Mouse (Mus musculus) thymus, adult 2 months (tissue): ENCODE results near the gene Pde4d. TPM values are rescaled to one million over a fixed set of nuclear protein-coding genes. Genes with fewer than 3 reads are reported as not detected.

Experiments used
- DNase-seq: peaks from one replicate; pipeline ENCODE4 v3.0.0; 2021
- H3K27ac ChIP-seq: fragments of 200-500 bp; 2 replicates; pipeline ENCODE4 v1.5.1; 2012; ENCODE audit warnings: low read length, control low read depth; ENCODE audit not compliant: control insufficient read depth, insufficient read depth
- H3K27me3 ChIP-seq: fragments of 200-500 bp; 2 replicates; pipeline ENCODE4 v1.6.1; 2012; ENCODE audit warnings: mild to moderate bottlenecking, low read length, moderate library complexity, mixed read lengths; ENCODE audit not compliant: control insufficient read depth, insufficient read depth
- H3K36me3 ChIP-seq: fragments of 200-500 bp; 2 replicates; pipeline ENCODE4 v1.6.1; 2012; ENCODE audit warnings: mild to moderate bottlenecking, low read length, moderate library complexity; ENCODE audit not compliant: control insufficient read depth, insufficient read depth
- H3K4me1 ChIP-seq: fragments of 200-500 bp; replicated peaks from 2 replicates; pipeline ENCODE4 v1.6.1; 2012; ENCODE audit warnings: low read length; ENCODE audit not compliant: control insufficient read depth, insufficient read depth
- H3K4me3 ChIP-seq: fragments of 200-500 bp; 2 replicates; pipeline ENCODE4 v1.5.1; 2012; ENCODE audit warnings: mild to moderate bottlenecking, low read length, control low read depth, moderate library complexity; ENCODE audit not compliant: control insufficient read depth, insufficient read depth
- CTCF ChIP-seq: fragments of 200-500 bp; IDR thresholded peaks from 2 replicates; pipeline ENCODE4 v1.5.1; 2012; ENCODE audit warnings: mild to moderate bottlenecking, control low read depth, low read length, moderate library complexity, borderline replicate concordance; ENCODE audit not compliant: control insufficient read depth, poor library complexity, insufficient read depth; ENCODE audit errors: extremely low read depth
- POLR2A ChIP-seq: fragments of 200-500 bp; IDR thresholded peaks from 2 replicates; pipeline ENCODE4 v1.6.1; 2012; ENCODE audit warnings: mild to moderate bottlenecking, low read length, control low read depth, moderate library complexity; ENCODE audit not compliant: control insufficient read depth, poor library complexity, insufficient read depth; ENCODE audit errors: extremely low read depth
- WGBS: fragments of 180-500 bp; shearing (Covaris S2); methylation state at CpG from one replicate; pipeline ENCODE4 v1.1.7; 2018; 5-methylcytosine and 5-hydroxymethylcytosine counted together
- polyA plus RNA-seq: library from polyadenylated mRNA; depleted of rRNA; stranded (reverse); fragments of >200 nt; gene quantifications from 2 replicates; pipeline ENCODE4 v1.2.3, GENCODE M21; 2012

Gene Pde4d
- polyA plus RNA-seq, 1 experiment, result 35.2 TPM

DNA sequence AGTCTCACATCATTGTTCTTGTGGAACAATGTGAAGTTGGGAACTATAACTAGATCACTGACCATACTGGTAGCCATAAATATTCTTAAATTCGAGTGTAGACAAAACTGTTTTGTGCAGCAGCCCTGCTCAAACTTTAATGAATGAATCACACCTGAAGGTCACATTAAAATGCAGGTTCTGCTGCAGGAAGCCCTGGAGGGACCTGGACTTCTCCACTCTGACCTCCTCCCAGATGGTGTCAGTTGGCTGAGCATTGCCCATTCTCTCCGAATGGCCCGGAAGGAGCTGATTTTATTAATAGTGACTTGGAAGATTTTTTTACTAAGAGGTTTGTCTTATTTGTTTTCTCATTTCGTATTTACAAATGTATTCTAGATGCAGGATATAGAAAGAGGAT, 624.3 kb downstream of the Pde4d start:
- TF ChIP-seq CTCF (no peak), POLR2A (no peak)
- no peak overlapping the region for H3K27ac ChIP-seq
- no peak for DNase-seq
- 92% methylated on average over 4 of the region's 4 CpGs for WGBS
- no peaks in the 10 kb centered on the region for H3K36me3 ChIP-seq
- H3K4me1 ChIP-seq, result no peaks in the 10 kb centered on the region
- H3K27me3 ChIP-seq, result no peaks in the 10 kb centered on the region
- H3K4me3 ChIP-seq, result no peak overlapping the region

GRCm38 (mm10) chr13:109092654-109093053, 642.9 kb downstream of the Pde4d start:
- no peaks in the 10 kb centered on the region for H3K36me3 ChIP-seq
- TF ChIP-seq POLR2A (no peak), CTCF (no peak)
- H3K27me3 ChIP-seq, result no peaks in the 10 kb centered on the region
- no peak overlapping the region for H3K4me3 ChIP-seq
- no peak overlapping the region for H3K27ac ChIP-seq
- H3K4me1 ChIP-seq, result no peaks in the 10 kb centered on the region
- 90% methylated on average over 3 of the region's 3 CpGs for WGBS
- no peak for DNase-seq

GRCm38 (mm10) chr13:109096654-109097053, 646.9 kb downstream of the Pde4d start:
- no peaks in the 10 kb centered on the region for H3K27me3 ChIP-seq

GRCm38 (mm10) chr13:109116004-109116341, 666.2 kb downstream of the Pde4d start:
- Histone ChIP-seq H3K4me1 (peaks cover 4% of the 10 kb centered on the region; the same call in 1 of the 2 replicates), H3K27me3 (no peaks in the 10 kb centered on the region; the same call in 1 of the 2 replicates), H3K36me3 (no peaks in the 10 kb centered on the region), H3K27ac (no peak overlapping the region), H3K4me3 (no peak overlapping the region)
- TF ChIP-seq POLR2A, result no peak
- no peak for TF ChIP-seq CTCF
- WGBS, result 3% methylated on average over 8 of the region's 8 CpGs
- peak; percentile 1 for DNase-seq

More at GRCm38 (mm10) chr13:109096654-109097053, 646.9 kb downstream of the Pde4d start:
- no peak for TF ChIP-seq CTCF
- H3K36me3 ChIP-seq, result no peaks in the 10 kb centered on the region
- H3K27ac ChIP-seq, result no peak overlapping the region
- no peak for DNase-seq
- no peak overlapping the region for H3K4me3 ChIP-seq
- WGBS, result 93% methylated on average over 2 of the region's 2 CpGs
- no peaks in the 10 kb centered on the region for H3K4me1 ChIP-seq

DNA sequence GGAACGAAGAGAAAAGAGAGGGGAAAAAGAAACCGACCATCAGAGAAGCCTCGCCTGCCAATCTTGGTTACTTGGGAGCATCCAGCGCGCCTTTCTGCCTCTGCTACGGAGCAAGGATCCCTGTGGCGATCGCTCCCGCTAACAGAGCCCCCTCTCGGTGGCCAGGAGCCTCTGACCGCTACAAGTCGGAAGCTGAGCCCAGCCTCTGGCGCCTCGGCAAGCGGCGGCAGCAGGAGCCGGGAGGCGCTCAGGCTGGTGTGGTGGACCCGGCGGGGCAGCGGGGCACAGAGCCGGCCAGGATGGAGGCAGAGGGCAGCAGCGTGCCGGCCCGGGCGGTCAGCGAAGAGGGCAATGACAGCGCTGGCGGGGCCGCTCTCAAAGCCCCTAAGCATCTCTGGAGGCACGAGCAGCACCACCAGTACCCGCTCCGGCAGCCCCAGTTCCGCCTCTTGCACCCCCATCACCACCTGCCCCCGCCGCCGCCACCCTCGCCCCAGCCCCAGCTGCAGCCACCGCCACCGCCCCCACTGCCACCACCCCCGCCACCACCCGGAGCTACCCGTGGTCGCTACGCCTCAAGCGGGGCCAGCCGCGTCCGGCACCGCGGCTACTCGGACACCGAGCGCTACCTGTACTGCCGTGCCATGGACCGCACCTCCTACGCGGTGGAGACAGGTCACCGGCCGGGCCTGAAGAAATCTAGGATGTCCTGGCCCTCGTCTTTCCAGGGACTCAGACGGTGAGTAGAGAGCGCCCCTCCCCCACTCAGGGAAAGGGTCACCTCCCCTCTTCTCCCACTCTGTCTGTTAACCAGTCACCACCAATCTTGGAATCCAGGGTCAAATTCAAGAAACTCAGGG, 666.8 kb downstream of the Pde4d start:
- Histone ChIP-seq H3K36me3 (no peaks in the 10 kb centered on the region), H3K27me3 (no peaks in the 10 kb centered on the region; the same call in 1 of the 2 replicates), H3K4me3 (peak overlapping the region; percentile 3; the same call in 1 of the 2 replicates), H3K4me1 (peaks cover 4% of the 10 kb centered on the region; the same call in 1 of the 2 replicates), H3K27ac (no peak overlapping the region)
- 2% methylated on average over 59 of the region's 63 CpGs for WGBS
- peak; percentile 3 for DNase-seq
- no peak for TF ChIP-seq CTCF
- no peak for TF ChIP-seq POLR2A

DNA sequence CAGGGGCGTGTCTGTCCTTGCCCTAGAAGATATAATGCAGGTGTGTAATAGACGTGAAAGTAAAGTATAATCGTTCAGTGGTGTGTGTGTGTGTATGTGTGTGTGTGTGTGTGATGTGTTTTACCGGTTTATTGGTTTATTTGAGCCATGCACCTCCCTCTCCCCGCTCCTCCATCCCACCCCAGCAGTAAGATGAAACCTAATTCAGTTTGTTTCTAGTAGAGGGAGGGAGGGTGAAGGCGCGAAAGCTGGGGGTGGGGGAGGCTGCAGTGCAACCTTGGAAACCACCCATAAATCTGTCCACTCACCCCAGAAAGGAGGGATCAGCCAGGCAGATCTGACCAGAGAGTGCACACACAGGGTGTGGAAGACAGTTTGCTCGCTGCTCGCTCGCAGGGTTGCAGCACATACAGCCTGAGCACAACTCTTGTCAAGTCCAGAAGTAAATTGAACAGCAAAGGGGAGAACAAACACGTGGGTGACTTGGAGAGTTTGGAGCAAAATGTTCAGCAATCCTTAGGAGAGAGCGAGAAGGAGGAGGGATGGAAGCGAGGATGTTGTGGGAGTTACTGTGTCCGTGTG, 667.6 kb downstream of the Pde4d start:
- Histone ChIP-seq H3K4me1 (peaks cover 4% of the 10 kb centered on the region; the same call in 1 of the 2 replicates), H3K36me3 (no peaks in the 10 kb centered on the region), H3K27me3 (no peaks in the 10 kb centered on the region; the same call in 1 of the 2 replicates), H3K4me3 (no peak overlapping the region), H3K27ac (no peak overlapping the region)
- WGBS, result 45% methylated on average over 14 of the region's 14 CpGs
- TF ChIP-seq CTCF (no peak), POLR2A (no peak)
- DNase-seq, result no peak

DNA sequence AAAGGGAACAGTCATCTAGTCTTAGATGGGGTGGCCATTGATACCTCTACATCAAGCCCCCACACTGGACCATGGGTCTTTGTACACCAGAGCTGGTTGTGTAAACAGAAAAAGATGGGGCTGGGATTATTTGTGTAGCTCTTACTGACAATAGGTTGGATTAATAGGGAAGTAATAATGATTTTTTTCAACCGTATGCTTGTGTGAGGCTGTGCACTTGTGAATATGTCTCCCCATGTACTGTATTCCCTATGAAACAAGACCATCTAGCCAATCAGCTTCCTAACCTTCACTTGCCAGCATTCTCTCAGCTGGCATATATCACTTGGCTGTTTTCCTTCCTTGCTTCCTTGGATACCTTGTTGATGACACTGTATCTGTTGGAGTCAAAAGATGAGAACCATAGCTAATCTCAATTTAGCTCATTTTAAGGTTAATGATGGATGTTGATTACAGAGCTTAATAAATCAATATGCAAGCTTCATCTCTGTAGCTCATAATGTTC, 668.6 kb downstream of the Pde4d start:
- Histone ChIP-seq H3K36me3 (no peaks in the 10 kb centered on the region), H3K27me3 (no peaks in the 10 kb centered on the region; the same call in 1 of the 2 replicates), H3K4me3 (no peak overlapping the region), H3K4me1 (peaks cover 4% of the 10 kb centered on the region; the same call in 1 of the 2 replicates), H3K27ac (no peak overlapping the region)
- WGBS, result 81% methylated on average over 1 of the region's 1 CpGs
- no peak for DNase-seq
- TF ChIP-seq CTCF, result no peak
- TF ChIP-seq POLR2A, result no peak
